Mouse (Mus musculus) gonadal fat pad, adult 2 months (tissue): ENCODE results near the gene Gpr162. TPM values are rescaled to one million over a fixed set of nuclear protein-coding genes. Genes with fewer than 3 reads are reported as not detected.
"Not testable (repeated sequence)": the region's sequence is repeated elsewhere in the genome, so short reads cannot be mapped to it uniquely, and the experiment has no call there.

ENCODE experiments used
- DNase-seq: peaks from one replicate; pipeline ENCODE4 v3.0.0-alpha.2; 2012; ENCODE audit warnings: low read depth
- polyA plus RNA-seq: library from polyadenylated mRNA; depleted of rRNA; stranded (reverse); fragments of >200 nt; gene quantifications from 2 replicates; pipeline ENCODE4 v1.2.3, GENCODE M21; 2012; rRNA removed

Gpr162 gene
- polyA plus RNA-seq: 1.0 and 1.9 TPM in 2 replicates

- DNase-seq: no peak
These were observed at the start of gene Gpr162 for GRCm38 (mm10) chr6:124863658-124864298. Gene Gpr162, minus strand, starts transcription at chr6:124863983.

- no peak for DNase-seq
These were observed 49.4 kb upstream of the Gpr162 start for GRCm38 (mm10) chr6:124913214-124913613.

- no peak for DNase-seq
These were observed 47.9 kb upstream of the Gpr162 start, which contains the start of gene Lag3 for GRCm38 (mm10) chr6:124911533-124912218. Gene Lag3, minus strand, starts transcription at chr6:124911705.

- no peak for DNase-seq
These were observed 46.2 kb upstream of the Gpr162 start for GRCm38 (mm10) chr6:124910032-124910431.

- DNase-seq: no peak
These were observed 44.0 kb upstream of the Gpr162 start for GRCm38 (mm10) chr6:124907767-124908166.

GRCm38 (mm10) chr6:124904991-124905860 lies 41.4 kb upstream of the Gpr162 start:
- no peak for DNase-seq

- DNase-seq: no peak
These were observed 40.6 kb upstream of the Gpr162 start for GRCm38 (mm10) chr6:124904161-124904981.

GRCm38 (mm10) chr6:124903580-124904151 lies 39.9 kb upstream of the Gpr162 start:
- DNase-seq: no peak

GRCm38 (mm10) chr6:124901851-124902250 lies 38.1 kb upstream of the Gpr162 start:
- no peak for DNase-seq

- no peak for DNase-seq
These were observed 37.2 kb upstream of the Gpr162 start for GRCm38 (mm10) chr6:124900801-124901480.

GRCm38 (mm10) chr6:124900056-124900800 lies 36.4 kb upstream of the Gpr162 start:
- DNase-seq: no peak

GRCm38 (mm10) chr6:124898359-124898758 lies 34.6 kb upstream of the Gpr162 start:
- DNase-seq: no peak

- not testable (repeated sequence) for DNase-seq
These were observed 30.3 kb upstream of the Gpr162 start for GRCm38 (mm10) chr6:124894113-124894512.

- DNase-seq: no peak
These were observed 27.2 kb upstream of the Gpr162 start for GRCm38 (mm10) chr6:124890997-124891396.

- no peak for DNase-seq
These were observed 24.9 kb upstream of the Gpr162 start for GRCm38 (mm10) chr6:124888555-124889125.

- no peak for DNase-seq
These were observed 24.2 kb upstream of the Gpr162 start, which contains the start of gene Cd4 for GRCm38 (mm10) chr6:124887986-124888385. Gene Cd4, minus strand, starts transcription at chr6:124888221.

GRCm38 (mm10) chr6:124885956-124886381 lies 22.2 kb upstream of the Gpr162 start:
- DNase-seq: no peak

- no peak for DNase-seq
These were observed 21.1 kb upstream of the Gpr162 start for GRCm38 (mm10) chr6:124884714-124885500.
